Mouse (Mus musculus): Measurements from ENCODE around the gene Ap5z1. TPM values are rescaled to one million over a fixed set of nuclear protein-coding genes. Genes with fewer than 3 reads are reported as not detected.

Ap5z1 gene
- polyA plus RNA-seq, 2 experiments: 8.8 to 23.2 TPM

GRCm38 (mm10) chr5:142443994-142444393, 19.8 kb upstream of the Ap5z1 start:
- no peak for TF ChIP-seq POLR2A (IDR thresholded peaks at IDR 0.05; ENCODE audit: borderline replicate concordance, extremely low read depth, insufficient read depth, insufficient read length)
- Histone ChIP-seq H3K36me3 (ENCODE audit: control insufficient read depth, insufficient read depth, low read length) (peaks cover 9% of the 10 kb centered on the region), H3K27me3 (ENCODE audit: control insufficient read depth, insufficient read depth, low read length) (no peaks in the 10 kb centered on the region), H3K4me1 (ENCODE audit: control insufficient read depth, insufficient read depth, low read length) (peaks cover 47% of the 10 kb centered on the region), H3K9me3 (ENCODE audit: control insufficient read depth, low read length) (no peaks in the 10 kb centered on the region), H3K4me3 (replicated peaks; ENCODE audit: low read length) (no peak overlapping the region), H3K27ac (replicated peaks; ENCODE audit: low read depth, low read length) (no peak overlapping the region), H3K4me2 (replicated peaks; ENCODE audit: low read depth, low read length, severe bottlenecking) (no peak overlapping the region), H3K9ac (ENCODE audit: low read depth, low read length, severe bottlenecking) (no peak overlapping the region)
- DNase-seq (ENCODE audit: low spot score) (no peak), ATAC-seq (ENCODE audit: low FRiP score, low read depth) (no peak)
- 75% methylated on average over 14 of the region's 14 CpGs for WGBS

- Histone ChIP-seq H3K36me3 (ENCODE audit: control insufficient read depth, insufficient read depth, low read length) (peaks cover 18% of the 10 kb centered on the region), H3K27ac (replicated peaks; ENCODE audit: low read depth, low read length) (no peak overlapping the region), H3K9ac (ENCODE audit: low read depth, low read length, severe bottlenecking) (0 out of 2 replicates have a peak overlapping the region, but pooled peaks have one; percentile 25), H3K4me2 (replicated peaks; ENCODE audit: low read depth, low read length, severe bottlenecking) (no peak overlapping the region), H3K4me1 (ENCODE audit: control insufficient read depth, insufficient read depth, low read length) (peaks cover 39% of the 10 kb centered on the region), H3K4me3 (replicated peaks; ENCODE audit: low read length) (no peak overlapping the region), H3K27me3 (ENCODE audit: control insufficient read depth, insufficient read depth, low read length) (no peaks in the 10 kb centered on the region), H3K9me3 (ENCODE audit: control insufficient read depth, low read length) (no peaks in the 10 kb centered on the region)
- 71% methylated on average over 9 of the region's 11 CpGs for WGBS
- DNase-seq (ENCODE audit: low spot score): no peak
- ATAC-seq (ENCODE audit: low FRiP score, low read depth): no peak
- no peak for TF ChIP-seq POLR2A (IDR thresholded peaks at IDR 0.05; ENCODE audit: borderline replicate concordance, extremely low read depth, insufficient read depth, insufficient read length)
Observed at GRCm38 (mm10) chr5:142444791-142445531, 18.8 kb upstream of the Ap5z1 start.

- H3K27ac ChIP-seq (replicated peaks; ENCODE audit: low read depth, low read length): no peak overlapping the region
- 53% methylated on average over 8 of the region's 8 CpGs for WGBS
- DNase-seq (ENCODE audit: low spot score) (no peak), ATAC-seq (ENCODE audit: low FRiP score, low read depth) (no peak)
- no peak overlapping the region for H3K4me2 ChIP-seq (replicated peaks; ENCODE audit: low read depth, low read length, severe bottlenecking)
- H3K36me3 ChIP-seq (ENCODE audit: control insufficient read depth, insufficient read depth, low read length): peaks cover 25% of the 10 kb centered on the region
- H3K4me1 ChIP-seq (ENCODE audit: control insufficient read depth, insufficient read depth, low read length): peaks cover 34% of the 10 kb centered on the region
- no peaks in the 10 kb centered on the region for H3K9me3 ChIP-seq (ENCODE audit: control insufficient read depth, low read length)
- no peak overlapping the region for H3K9ac ChIP-seq (ENCODE audit: low read depth, low read length, severe bottlenecking)
- no peaks in the 10 kb centered on the region for H3K27me3 ChIP-seq (ENCODE audit: control insufficient read depth, insufficient read depth, low read length)
- no peak overlapping the region for H3K4me3 ChIP-seq (replicated peaks; ENCODE audit: low read length)
- no peak for TF ChIP-seq POLR2A (IDR thresholded peaks at IDR 0.05; ENCODE audit: borderline replicate concordance, extremely low read depth, insufficient read depth, insufficient read length)
Observed at GRCm38 (mm10) chr5:142445709-142446108, 18.0 kb upstream of the Ap5z1 start.

- 1% methylated on average over 9 of the region's 9 CpGs for WGBS
- no peak for TF ChIP-seq POLR2A (IDR thresholded peaks at IDR 0.05; ENCODE audit: borderline replicate concordance, extremely low read depth, insufficient read depth, insufficient read length)
- peaks cover 46% of the 10 kb centered on the region for H3K36me3 ChIP-seq (ENCODE audit: control insufficient read depth, insufficient read depth, low read length)
- peak; percentile 85 for ATAC-seq (ENCODE audit: low FRiP score, low read depth)
- no peak overlapping the region for H3K9ac ChIP-seq (ENCODE audit: low read depth, low read length, severe bottlenecking)
- H3K4me3 ChIP-seq (replicated peaks; ENCODE audit: low read length): no peak overlapping the region
- 0 out of 2 replicates have a peak overlapping the region, but pooled peaks have one; percentile 10 for H3K4me2 ChIP-seq (replicated peaks; ENCODE audit: low read depth, low read length, severe bottlenecking)
- peaks cover 18% of the 10 kb centered on the region for H3K4me1 ChIP-seq (ENCODE audit: control insufficient read depth, insufficient read depth, low read length)
- H3K27me3 ChIP-seq (ENCODE audit: control insufficient read depth, insufficient read depth, low read length): no peaks in the 10 kb centered on the region
- DNase-seq (ENCODE audit: low spot score): peak; percentile 90
- no peaks in the 10 kb centered on the region for H3K9me3 ChIP-seq (ENCODE audit: control insufficient read depth, low read length)
- H3K27ac ChIP-seq (replicated peaks; ENCODE audit: low read depth, low read length): peak overlapping the region; percentile 52; the same call in 1 of the 2 replicates
Observed at GRCm38 (mm10) chr5:142448076-142448475, 15.7 kb upstream of the Ap5z1 start.

- no peaks in the 10 kb centered on the region for H3K27me3 ChIP-seq (ENCODE audit: control insufficient read depth, insufficient read depth, low read length)
- DNase-seq (ENCODE audit: low spot score) (no peak), ATAC-seq (ENCODE audit: low FRiP score, low read depth) (no peak)
- H3K4me3 ChIP-seq (replicated peaks; ENCODE audit: low read length): no peak overlapping the region
- H3K36me3 ChIP-seq (ENCODE audit: control insufficient read depth, insufficient read depth, low read length): peaks cover 49% of the 10 kb centered on the region
- peaks cover 18% of the 10 kb centered on the region for H3K4me1 ChIP-seq (ENCODE audit: control insufficient read depth, insufficient read depth, low read length)
- no peak overlapping the region for H3K4me2 ChIP-seq (replicated peaks; ENCODE audit: low read depth, low read length, severe bottlenecking)
- H3K27ac ChIP-seq (replicated peaks; ENCODE audit: low read depth, low read length): no peak overlapping the region
- H3K9me3 ChIP-seq (ENCODE audit: control insufficient read depth, low read length): no peaks in the 10 kb centered on the region
- no peak for TF ChIP-seq POLR2A (IDR thresholded peaks at IDR 0.05; ENCODE audit: borderline replicate concordance, extremely low read depth, insufficient read depth, insufficient read length)
- WGBS: 69% methylated on average over 12 of the region's 12 CpGs
- H3K9ac ChIP-seq (ENCODE audit: low read depth, low read length, severe bottlenecking): no peak overlapping the region
Observed at GRCm38 (mm10) chr5:142448623-142449022, 15.1 kb upstream of the Ap5z1 start.
